Mouse (Mus musculus) liver, adult 2 months (tissue): Measurements from ENCODE around the gene Xxylt1. TPM values are rescaled to one million over a fixed set of nuclear protein-coding genes. Genes with fewer than 3 reads are reported as not detected.

ENCODE experiments used
- DNase-seq: peaks from one replicate; pipeline ENCODE4 v3.0.0-alpha.2; 2011; ENCODE audit warnings: low read depth, low spot score; ENCODE audit errors: extremely low read depth
- H3K27ac ChIP-seq: fragments of 200-500 bp; replicated peaks from 2 replicates; pipeline ENCODE4 v1.5.1; 2012; ENCODE audit warnings: low read depth, mild to moderate bottlenecking, control low read depth, inconsistent platforms, low read length; ENCODE audit not compliant: insufficient read depth
- H3K27me3 ChIP-seq: fragments of 200-500 bp; 2 replicates; pipeline ENCODE4 v1.6.1; 2012; ENCODE audit warnings: mild to moderate bottlenecking, moderate library complexity, low read length, inconsistent platforms; ENCODE audit not compliant: control insufficient read depth, insufficient read depth
- H3K36me3 ChIP-seq: fragments of 200-500 bp; 2 replicates; pipeline ENCODE4 v1.6.1; 2012; ENCODE audit warnings: low read length, inconsistent platforms; ENCODE audit not compliant: control insufficient read depth, insufficient read depth
- H3K4me1 ChIP-seq: fragments of 200-500 bp; 2 replicates; pipeline ENCODE4 v1.6.1; 2011; ENCODE audit warnings: low read length; ENCODE audit not compliant: control insufficient read depth, insufficient read depth
- H3K4me3 ChIP-seq: fragments of 200-500 bp; 2 replicates; pipeline ENCODE4 v1.5.1; 2011; ENCODE audit warnings: low read depth, mild to moderate bottlenecking, control low read depth, low read length, moderate library complexity; ENCODE audit not compliant: insufficient read depth
- H3K79me2 ChIP-seq: fragments of 200-500 bp; 2 replicates; pipeline ENCODE4 v1.6.1; 2012; ENCODE audit warnings: inconsistent platforms, mild to moderate bottlenecking, low read length, moderate library complexity; ENCODE audit not compliant: control insufficient read depth, insufficient read depth
- H3K9ac ChIP-seq: fragments of 200-500 bp; 2 replicates; pipeline ENCODE4 v1.6.1; 2012; ENCODE audit warnings: low read depth, mild to moderate bottlenecking, control low read depth, inconsistent platforms, low read length
- CTCF ChIP-seq: fragments of 200-500 bp; IDR thresholded peaks from 2 replicates; pipeline ENCODE4 v1.5.1; 2011; ENCODE audit warnings: low read depth, low read length, control low read depth
- POLR2A ChIP-seq: fragments of 200-500 bp; IDR thresholded peaks from 2 replicates; pipeline ENCODE4 v1.6.1; 2011; ENCODE audit warnings: low read length, control low read depth; ENCODE audit not compliant: insufficient read depth; ENCODE audit errors: extremely low read depth
- WGBS: fragments of 180-500 bp; shearing (Covaris S2); methylation state at CpG from one replicate; pipeline ENCODE4 v1.1.7; 2018; 5-methylcytosine and 5-hydroxymethylcytosine counted together
- polyA plus RNA-seq: library from polyadenylated mRNA; depleted of rRNA; stranded (reverse); fragments of >200 nt; gene quantifications from 2 replicates; pipeline ENCODE4 v1.2.3, GENCODE M21; 2012
- total RNA-seq: library from RNA; depleted of rRNA; stranded (reverse); fragments of >200 nt; gene quantifications from 2 replicates; pipeline ENCODE4 v1.2.3, GENCODE M21; 2014

Xxylt1 gene
- total and polyA plus RNA-seq, 2 experiments = 1.1 to 2.1 TPM

DNA sequence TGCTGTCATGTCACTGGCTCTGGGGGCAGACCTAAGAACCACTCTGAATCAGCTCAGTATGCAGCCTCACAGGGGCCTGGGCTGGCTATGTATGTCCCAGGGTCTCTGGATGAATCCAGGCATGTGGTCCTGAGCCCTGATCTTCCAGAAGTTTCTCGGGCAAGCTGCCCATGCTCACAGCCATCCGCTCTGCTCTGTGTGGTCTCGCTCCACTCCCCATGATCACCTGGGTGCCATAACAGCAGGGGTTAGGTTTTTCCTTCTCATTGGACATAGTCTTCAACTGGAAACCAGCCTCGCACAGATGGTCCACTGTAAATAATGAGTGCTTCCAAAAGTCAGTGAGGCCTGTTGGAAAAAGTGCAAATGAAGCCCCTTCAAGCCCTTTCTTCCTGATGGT is 121.0 kb downstream of the Xxylt1 start:
- Histone ChIP-seq H3K27ac (peak overlapping the region; percentile 74), H3K9ac (no peak overlapping the region), H3K27me3 (no peaks in the 10 kb centered on the region), H3K4me1 (peaks cover 24% of the 10 kb centered on the region), H3K36me3 (no peaks in the 10 kb centered on the region), H3K79me2 (no peaks in the 10 kb centered on the region), H3K4me3 (no peak overlapping the region)
- no peak for TF ChIP-seq POLR2A
- TF ChIP-seq CTCF = no peak
- 95% methylated on average over 4 of the region's 4 CpGs for WGBS
- DNase-seq = no peak

DNA sequence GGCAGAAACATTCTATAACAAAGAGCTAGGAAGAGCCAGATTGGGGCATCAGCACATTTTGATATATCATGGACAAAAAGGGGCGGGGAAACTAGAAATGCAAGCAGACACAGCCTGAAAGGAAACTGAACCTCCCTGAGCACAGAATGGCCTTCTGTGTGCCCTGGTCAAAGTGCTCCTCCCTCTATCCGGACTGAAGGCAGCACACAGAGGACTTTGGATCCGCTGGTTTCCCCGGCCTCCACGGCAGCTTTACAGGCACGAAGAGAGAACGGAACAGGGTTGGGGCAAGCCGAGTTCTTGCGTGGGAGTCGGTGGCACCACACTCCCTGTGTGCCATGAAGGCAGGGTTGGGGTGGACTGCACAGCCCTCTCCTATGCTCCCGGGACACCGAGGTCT is 121.5 kb downstream of the Xxylt1 start:
- no peaks in the 10 kb centered on the region for H3K36me3 ChIP-seq
- TF ChIP-seq POLR2A = 0 out of 2 replicates have a peak, but pooled peaks have one; percentile 11
- TF ChIP-seq CTCF = no peak
- peak; percentile 90 for DNase-seq
- H3K4me3 ChIP-seq = peak overlapping the region; percentile 4; the same call in 1 of the 2 replicates
- peak overlapping the region; percentile 55 for H3K9ac ChIP-seq
- H3K27me3 ChIP-seq = no peaks in the 10 kb centered on the region
- 12% methylated on average over 12 of the region's 12 CpGs for WGBS
- peak overlapping the region; percentile 74 for H3K27ac ChIP-seq
- peaks cover 19% of the 10 kb centered on the region for H3K4me1 ChIP-seq
- no peaks in the 10 kb centered on the region for H3K79me2 ChIP-seq

DNA sequence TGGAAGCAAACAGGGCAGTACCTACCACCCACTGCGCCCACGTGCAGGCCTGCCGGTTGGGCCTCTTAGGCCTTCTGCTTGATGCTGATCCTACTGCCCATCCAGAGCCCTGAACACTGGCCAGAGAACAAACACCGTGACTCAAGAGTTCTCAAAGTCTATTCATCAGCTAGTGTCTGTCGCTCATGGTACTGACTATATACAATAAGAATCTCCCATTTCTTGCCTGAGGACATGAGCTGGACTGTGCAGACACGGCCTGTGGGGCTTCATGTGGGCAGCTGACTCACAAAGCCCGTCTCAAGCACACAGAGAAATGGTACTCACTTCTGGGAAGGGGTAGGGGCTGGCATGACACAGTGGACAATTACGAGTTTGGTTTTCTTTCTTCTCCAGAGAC is 125.1 kb downstream of the Xxylt1 start:
- Histone ChIP-seq H3K27me3 (no peaks in the 10 kb centered on the region), H3K9ac (no peak overlapping the region), H3K36me3 (no peaks in the 10 kb centered on the region), H3K79me2 (no peaks in the 10 kb centered on the region), H3K4me1 (peaks cover 14% of the 10 kb centered on the region), H3K4me3 (no peak overlapping the region), H3K27ac (no peak overlapping the region)
- TF ChIP-seq POLR2A (no peak), CTCF (no peak)
- WGBS = 97% methylated on average over 8 of the region's 8 CpGs
- DNase-seq = no peak

DNA sequence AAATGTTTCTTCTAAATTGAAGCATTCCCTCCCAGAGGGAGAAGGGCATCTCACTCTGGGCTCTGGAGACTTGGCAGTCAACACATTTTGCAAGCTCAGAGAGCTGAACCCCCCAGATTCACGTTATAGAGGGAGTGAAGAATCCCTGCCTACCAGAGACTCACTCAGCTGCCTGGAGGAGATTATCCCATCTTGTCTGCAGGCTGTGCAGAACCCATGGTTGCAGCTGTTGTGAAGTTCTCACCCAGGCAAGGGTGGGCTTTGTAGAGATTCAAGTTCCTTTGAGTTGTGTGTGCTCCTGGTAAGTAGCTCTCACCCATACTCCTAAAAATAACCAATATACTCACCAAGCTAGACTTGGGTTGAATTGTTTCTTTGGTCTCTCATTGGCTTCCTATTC is 132.6 kb downstream of the Xxylt1 start:
- Histone ChIP-seq H3K27ac (no peak overlapping the region), H3K9ac (no peak overlapping the region), H3K4me3 (no peak overlapping the region), H3K4me1 (peaks cover 5% of the 10 kb centered on the region), H3K27me3 (no peaks in the 10 kb centered on the region), H3K79me2 (no peaks in the 10 kb centered on the region), H3K36me3 (no peaks in the 10 kb centered on the region)
- 61% methylated on average over 1 of the region's 1 CpGs for WGBS
- DNase-seq = no peak
- no peak for TF ChIP-seq POLR2A

DNA sequence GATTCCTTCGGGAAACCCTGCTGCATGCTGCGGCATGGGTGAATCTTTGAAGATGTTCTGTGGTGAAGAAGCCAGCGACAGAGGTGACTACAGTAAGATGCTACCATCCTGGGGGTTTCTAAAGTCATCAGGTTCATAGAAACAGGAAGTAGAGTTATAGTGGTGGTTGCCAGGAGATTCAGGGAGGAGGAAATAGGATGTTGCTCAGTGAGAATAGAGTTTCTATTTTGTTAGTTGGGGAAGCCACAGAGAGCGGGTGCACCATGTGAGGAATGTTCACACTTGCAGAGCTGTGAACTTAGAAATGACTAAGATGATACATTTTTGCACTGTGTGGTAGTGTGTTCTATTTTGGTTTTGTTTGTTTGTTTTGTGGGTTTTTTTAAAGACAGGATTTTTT is 133.0 kb downstream of the Xxylt1 start:
- Histone ChIP-seq H3K4me3 (no peak overlapping the region), H3K4me1 (peaks cover 5% of the 10 kb centered on the region), H3K27me3 (no peaks in the 10 kb centered on the region), H3K79me2 (no peaks in the 10 kb centered on the region), H3K27ac (no peak overlapping the region), H3K36me3 (no peaks in the 10 kb centered on the region), H3K9ac (no peak overlapping the region)
- 88% methylated on average over 4 of the region's 4 CpGs for WGBS
- TF ChIP-seq CTCF = no peak
- no peak for TF ChIP-seq POLR2A
- no peak for DNase-seq

DNA sequence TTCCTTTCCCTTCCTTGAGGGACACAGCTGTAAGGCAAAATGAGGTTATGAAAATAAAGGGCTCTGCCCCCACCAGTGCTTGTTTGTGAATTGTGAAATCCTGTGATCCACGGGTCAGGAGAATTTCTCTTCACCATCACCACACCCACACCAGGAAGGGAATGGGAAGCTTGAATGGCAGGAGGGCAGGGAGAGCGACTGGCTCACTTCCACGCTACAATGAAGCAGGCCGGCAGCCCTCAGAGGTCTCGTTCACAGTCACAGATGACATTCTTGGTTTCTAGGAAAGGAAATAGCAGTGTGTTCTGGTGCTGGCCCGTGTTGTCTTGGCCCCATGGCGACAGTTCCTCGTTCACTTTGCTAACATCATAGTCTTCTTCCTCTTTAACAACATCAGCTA is 136.3 kb downstream of the Xxylt1 start:
- peak; percentile 73 for DNase-seq
- 13% methylated on average over 8 of the region's 8 CpGs for WGBS
- H3K4me1 ChIP-seq = peaks cover 8% of the 10 kb centered on the region
- TF ChIP-seq POLR2A = no peak
- no peak for TF ChIP-seq CTCF
- H3K36me3 ChIP-seq = no peaks in the 10 kb centered on the region
- no peaks in the 10 kb centered on the region for H3K79me2 ChIP-seq
- H3K4me3 ChIP-seq = no peak overlapping the region
- H3K9ac ChIP-seq = no peak overlapping the region
- peak overlapping the region; percentile 45 for H3K27ac ChIP-seq
- H3K27me3 ChIP-seq = no peaks in the 10 kb centered on the region

DNA sequence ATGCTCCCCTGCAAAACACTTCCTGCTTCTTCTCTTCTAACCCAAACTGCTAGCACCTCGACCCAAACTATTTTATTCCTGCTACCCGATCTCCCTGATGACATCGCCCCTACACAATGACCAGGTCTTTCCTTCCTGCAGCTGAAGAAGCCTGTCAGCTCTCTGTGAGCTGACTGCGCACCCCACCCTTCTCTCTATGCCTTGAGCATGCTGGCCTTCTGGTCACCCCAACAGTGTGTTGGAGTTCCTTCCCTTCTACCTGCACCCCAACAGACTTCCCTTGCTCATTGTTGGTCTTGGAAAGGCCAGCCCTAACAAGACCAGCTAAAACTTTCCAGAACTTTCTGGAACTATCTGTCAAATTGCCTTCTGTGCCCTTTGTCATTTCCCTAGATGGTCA is 137.3 kb downstream of the Xxylt1 start:
- no peak for DNase-seq
- Histone ChIP-seq H3K79me2 (no peaks in the 10 kb centered on the region), H3K27me3 (no peaks in the 10 kb centered on the region), H3K9ac (no peak overlapping the region), H3K4me3 (no peak overlapping the region), H3K4me1 (peaks cover 8% of the 10 kb centered on the region), H3K27ac (peak overlapping the region; percentile 36; the same call in 1 of the 2 replicates), H3K36me3 (no peaks in the 10 kb centered on the region)
- 75% methylated on average over 4 of the region's 4 CpGs for WGBS
- TF ChIP-seq POLR2A = no peak
- TF ChIP-seq CTCF = no peak
